Mouse (Mus musculus) stomach, postnatal 0 days (tissue): ENCODE data around the gene Gimap8.

Experiments
- CTCF ChIP-seq: IDR thresholded peaks from 2 replicates; pipeline ENCODE4 v1.5.1; 2016; ENCODE audit warnings: antibody characterized with exemption, low read depth, mild to moderate bottlenecking, moderate library complexity
- EP300 ChIP-seq: optimal IDR thresholded peaks from 2 replicates; pipeline ENCODE3; 2016; ENCODE audit warnings: antibody characterized with exemption

DNA sequence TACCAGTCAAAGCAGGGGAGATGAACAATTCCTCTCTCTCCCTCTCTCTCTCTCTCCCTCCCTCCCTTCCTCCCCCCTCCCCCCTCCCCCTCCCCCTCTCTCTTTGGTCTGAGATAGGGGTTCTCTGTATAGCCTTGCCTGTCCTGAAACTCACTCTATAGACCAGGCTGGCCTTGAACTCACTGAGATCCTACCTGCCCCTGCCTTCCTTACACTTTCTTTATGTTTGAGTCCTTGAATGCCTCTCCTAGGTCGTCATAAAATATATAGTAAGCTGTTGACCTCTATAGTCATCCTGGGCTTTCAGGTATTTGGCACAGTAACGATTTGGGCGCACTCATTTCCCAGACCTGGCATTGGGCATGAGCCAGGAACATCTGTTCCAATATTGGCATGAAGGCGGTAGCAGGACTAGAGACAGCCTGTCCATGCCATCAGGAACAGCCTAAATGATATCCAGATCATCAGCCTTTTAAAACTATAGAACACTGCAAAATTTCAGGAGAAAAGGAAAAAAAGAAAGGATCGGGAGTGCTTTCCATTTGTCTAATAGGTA is 29.9 kb downstream of the Gimap8 start:
- TF ChIP-seq CTCF (no peak), EP300 (no peak)
